Mouse (Mus musculus) B cell, adult 2 months (primary cell): ENCODE measurements around the gene Rd3l.
A peak's percentile ranks its signal among the peaks of the same experiment; 100 is the strongest.

ENCODE experiments used
- DNase-seq, 2 experiments: peaks; one replicate each; pipeline ENCODE4 v3.0.0; 2022

Rd3l gene

DNA sequence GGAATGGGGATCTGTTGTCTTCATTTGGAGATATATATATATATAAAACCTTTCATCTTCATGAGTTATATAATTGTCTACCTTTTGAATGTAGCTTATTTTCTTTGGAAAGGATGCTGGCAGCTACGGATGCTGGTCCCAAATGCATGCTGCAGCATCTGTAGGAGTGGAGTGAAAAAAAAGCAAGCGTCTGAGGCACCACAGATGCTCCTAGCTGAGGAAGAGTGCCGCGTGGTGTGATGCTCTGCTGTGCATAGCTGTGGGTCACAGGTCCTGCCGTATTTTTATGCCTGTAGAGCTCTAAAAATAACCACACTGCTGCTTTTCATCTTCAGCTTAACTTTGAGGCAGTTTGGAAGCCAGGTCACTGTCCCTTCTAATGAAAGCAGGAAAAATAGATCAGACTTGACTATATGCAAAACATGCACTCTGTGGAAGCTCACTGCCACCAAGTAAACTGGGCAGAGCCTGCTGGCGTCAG, at the start of gene Rd3l:
Rd3l (minus strand) TSS at position 431 of the 481 bp plus-strand sequence.
- no peak for DNase-seq

GRCm38 (mm10) chr12:112027408-112027807, 46.3 kb upstream of the Rd3l start:
- no peak for DNase-seq

GRCm38 (mm10) chr12:112025907-112026645, 45.0 kb upstream of the Rd3l start:
- no peak for DNase-seq

- no peak for DNase-seq
Observed at GRCm38 (mm10) chr12:112025457-112025856, 44.3 kb upstream of the Rd3l start.

DNA sequence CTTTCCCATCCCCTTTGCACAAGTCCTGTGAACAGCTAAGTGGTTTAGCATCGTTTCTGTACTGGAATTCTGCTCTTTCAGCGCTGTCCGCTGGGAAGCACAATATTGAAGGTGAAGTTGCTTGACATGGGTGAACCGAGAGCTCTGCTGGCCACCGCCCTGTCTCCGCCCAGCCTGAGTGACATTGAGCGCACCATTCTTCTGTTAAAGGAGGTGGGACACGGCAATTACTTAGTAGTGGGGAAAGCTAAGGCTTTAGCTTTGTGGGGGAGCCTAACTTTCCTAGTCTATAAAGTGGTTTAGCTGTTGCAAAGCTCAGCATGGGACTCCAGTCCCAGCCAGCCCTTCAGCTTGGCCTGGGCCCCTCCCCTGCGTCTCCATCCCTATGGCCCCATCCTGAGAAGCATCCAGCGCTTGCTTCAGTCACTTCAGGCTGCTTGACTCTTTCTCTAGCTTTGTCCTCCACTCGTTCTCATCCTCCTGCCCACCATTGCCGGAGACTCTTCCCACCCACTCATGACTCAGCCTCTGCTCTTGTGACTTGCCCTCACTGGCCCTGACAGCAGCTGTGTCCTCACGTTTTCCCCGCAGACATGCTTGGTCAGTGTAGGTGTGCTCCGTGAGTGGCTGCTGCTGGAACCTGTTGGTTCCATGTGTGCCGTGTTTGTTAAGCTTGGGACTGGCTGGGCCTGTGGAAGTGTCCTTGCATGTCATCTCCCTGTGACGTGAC, 43.6 kb upstream of the Rd3l start:
- DNase-seq, result no peak

DNA sequence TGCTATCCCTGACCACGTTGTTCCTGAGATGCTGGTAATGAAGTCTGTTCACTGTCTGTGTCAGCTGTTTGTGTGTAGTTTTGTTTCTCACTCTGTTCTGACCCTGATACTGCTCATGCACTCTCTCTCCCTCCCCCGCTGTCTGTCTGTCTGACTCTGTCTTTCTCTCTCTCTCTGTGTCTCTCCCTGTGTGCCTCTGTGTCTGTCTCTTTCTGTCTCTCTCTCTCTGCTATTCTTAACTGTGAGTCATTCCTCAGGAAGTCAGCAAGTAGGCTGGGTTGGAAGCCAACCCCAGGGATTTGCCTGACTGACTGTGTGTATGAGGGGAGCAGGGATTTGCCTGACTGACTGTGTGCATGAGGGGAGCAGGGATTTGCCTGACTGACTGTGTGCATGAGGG, 42.2 kb upstream of the Rd3l start:
- DNase-seq, result no peak

GRCm38 (mm10) chr12:112016346-112016745, 35.2 kb upstream of the Rd3l start:
- no peak for DNase-seq

DNA sequence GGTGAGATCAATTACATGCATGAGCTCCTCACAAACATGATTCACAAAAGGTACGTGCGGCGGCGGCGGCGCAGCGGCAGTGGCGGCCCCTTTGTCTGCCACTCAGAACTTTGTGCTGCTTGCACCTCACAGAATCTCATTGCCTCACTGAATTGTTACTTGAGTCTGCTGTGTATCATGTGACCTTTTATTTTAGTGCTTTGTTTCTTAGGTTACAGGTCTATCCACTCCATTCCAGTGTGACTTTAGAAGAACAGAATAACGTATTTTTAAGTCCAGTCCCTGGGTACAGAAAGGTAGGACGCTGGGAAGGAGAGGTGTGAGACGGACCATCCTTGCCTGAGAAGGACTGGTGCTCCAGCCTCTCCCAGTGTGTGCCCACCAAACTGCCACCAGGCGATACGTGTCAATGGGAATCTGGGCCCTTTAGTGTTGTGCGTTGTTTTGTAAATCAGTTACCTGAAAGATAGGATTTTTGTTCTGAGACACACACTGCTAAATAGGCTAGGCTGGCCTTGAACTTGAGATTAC, 32.2 kb upstream of the Rd3l start:
- DNase-seq, result no peak

GRCm38 (mm10) chr12:112012511-112013270, 31.6 kb upstream of the Rd3l start:
- DNase-seq, result no peak

DNA sequence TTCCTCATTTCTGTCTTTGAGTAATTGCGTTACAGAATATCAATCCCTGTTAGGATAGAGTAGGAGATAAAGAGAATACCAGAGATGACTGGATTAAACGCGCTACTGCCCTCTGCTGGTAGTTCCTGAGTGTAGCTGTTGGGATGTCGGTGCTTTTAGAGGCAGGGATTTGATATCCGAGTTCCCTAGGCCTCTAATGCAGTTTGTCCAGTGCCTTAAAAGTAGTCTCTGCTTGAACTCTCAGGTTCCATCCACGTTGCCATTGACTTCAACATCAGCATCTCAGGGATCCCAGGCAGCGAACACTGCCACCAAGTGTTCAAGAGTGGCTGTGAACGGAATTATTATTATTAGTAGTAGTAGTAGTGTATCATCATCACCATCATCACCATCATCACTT, 20.1 kb upstream of the Rd3l start:
- peak; percentile 61 to 66 for DNase-seq

- no peak for DNase-seq
Observed at GRCm38 (mm10) chr12:111999735-112000134, 18.6 kb upstream of the Rd3l start.

DNA sequence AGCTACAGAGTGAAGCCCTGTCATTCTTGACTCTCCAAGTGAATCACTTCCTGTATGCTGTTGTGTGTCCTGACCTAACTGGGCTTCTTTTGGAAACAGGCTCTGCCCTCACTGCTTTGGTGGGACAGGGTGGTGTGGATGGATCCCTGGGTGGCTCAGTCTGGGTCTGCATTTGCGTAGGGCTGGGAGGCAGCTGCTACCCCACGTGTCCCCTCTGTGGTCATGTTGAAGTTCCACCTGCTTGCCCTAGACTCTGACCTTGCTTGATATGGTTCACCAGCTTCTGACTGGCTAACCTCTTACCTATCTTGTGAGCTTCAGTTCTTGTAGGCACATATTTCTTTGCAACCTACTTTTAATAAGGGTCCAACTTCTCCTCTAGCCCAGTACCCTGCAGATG, 14.0 kb upstream of the Rd3l start:
- DNase-seq, result no peak

GRCm38 (mm10) chr12:111992626-111993025, 11.5 kb upstream of the Rd3l start:
- DNase-seq, result no peak

DNA sequence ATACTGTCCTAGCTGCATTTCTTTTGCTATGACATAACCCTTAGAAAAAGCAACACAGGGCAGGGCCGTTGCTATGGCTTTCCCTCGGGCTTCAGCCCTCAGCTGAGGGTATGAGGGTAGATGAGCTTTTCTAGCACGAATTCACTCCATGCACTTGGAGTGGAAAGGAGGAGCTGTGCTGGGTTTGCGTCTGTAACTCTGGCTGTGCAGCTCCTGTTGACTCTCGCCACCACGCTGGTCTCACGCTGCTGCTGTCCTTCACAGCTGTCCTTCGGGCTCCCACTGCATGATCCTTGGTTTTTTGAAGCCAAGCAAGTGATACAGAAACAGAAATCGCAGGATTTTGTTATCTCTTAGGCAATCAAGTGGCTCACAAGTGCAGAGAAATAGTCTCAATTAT, 5.6 kb upstream of the Rd3l start:
- DNase-seq, result no peak

GRCm38 (mm10) chr12:111983165-111983564, 2.0 kb upstream of the Rd3l start:
- no peak for DNase-seq

DNA sequence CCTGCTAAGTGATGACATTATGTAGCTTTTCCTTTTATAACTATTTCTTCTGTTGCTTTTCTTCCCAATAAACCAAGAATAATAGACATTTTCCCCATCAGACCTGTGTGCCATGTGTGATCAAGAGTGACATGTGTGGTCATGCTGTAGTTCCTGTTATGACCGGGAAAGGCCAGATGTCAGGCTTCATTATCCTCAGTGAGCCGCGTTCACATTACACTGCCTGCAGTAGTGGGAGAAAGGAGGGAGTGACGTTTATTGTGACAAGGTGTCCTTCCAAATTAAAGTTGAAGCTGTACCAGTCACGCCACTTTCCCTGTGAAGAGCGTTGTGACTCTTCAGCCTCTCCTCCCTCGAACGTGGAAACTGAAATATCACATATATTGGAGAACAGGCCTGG, 714 bp upstream of the Rd3l start:
- DNase-seq, result no peak

DNA sequence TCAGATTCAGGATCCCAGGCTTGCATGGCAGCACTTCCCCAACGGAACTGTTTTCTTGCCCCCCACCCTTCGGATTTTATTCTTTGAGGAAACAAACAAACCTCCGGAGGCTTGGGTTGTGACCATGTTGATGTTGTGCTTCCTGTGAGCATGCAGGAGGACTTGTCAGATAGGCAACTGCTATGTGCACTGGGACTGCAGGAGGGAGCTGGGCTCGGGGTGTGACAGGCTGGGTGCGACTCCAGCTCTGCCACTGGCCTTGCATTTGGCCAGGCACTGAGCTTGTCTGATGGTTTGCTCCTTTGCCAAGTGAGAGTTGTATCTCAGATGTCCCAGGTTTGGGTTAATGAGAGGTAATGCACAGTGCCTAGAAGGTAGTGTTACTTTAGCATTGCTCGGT, 2.8 kb downstream of the Rd3l start:
- no peak for DNase-seq

GRCm38 (mm10) chr12:111977138-111977537, 4.0 kb downstream of the Rd3l start:
- no peak for DNase-seq

GRCm38 (mm10) chr12:111974578-111974977, 6.5 kb downstream of the Rd3l start:
- no peak for DNase-seq

DNA sequence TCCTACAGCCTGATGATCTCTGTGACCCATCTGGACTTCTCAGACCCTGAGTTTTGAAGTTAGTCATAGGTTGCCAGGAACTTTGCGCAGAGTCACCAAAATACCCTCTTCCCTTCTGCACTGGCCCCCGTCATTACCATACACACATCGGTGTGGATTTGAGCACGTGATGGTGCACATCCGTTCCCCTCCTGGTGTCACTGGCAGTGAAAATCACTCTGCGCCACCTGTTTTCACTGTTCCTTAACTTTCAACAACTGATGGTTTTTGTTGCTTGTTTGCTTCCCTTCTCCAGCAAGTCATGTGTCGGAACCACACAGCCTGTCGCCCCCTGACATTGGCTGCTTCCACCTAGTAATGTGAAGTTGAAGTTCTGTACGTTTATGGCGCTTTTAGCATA, 8.6 kb downstream of the Rd3l start:
- no peak for DNase-seq

- DNase-seq, result no peak
Observed at GRCm38 (mm10) chr12:111971231-111971686, 9.9 kb downstream of the Rd3l start, which contains the start of gene Tdrd9. Gene Tdrd9 (plus strand): TSS chr12:111971559.

- DNase-seq, result no peak
Observed at GRCm38 (mm10) chr12:111970085-111970484, 11.0 kb downstream of the Rd3l start.

GRCm38 (mm10) chr12:111966683-111967173, 14.4 kb downstream of the Rd3l start, which contains the start of gene Atp5mpl:
Gene Atp5mpl (minus strand): TSS chr12:111966977.
- DNase-seq, result peak; percentile 97 to 98
